Mouse (Mus musculus): ENCODE data around the gene Six6. TPM values are rescaled to one million over a fixed set of nuclear protein-coding genes. Genes with fewer than 3 reads are reported as not detected.
A peak's percentile ranks its signal among the peaks of the same experiment; 100 is the strongest.

Gene Six6
- 0.85 and 2.1 TPM in 2 replicates for polyA plus RNA-seq (2015; fragmentation: Nextera tagmentation; extraction: Ambion mirVana)

DNA sequence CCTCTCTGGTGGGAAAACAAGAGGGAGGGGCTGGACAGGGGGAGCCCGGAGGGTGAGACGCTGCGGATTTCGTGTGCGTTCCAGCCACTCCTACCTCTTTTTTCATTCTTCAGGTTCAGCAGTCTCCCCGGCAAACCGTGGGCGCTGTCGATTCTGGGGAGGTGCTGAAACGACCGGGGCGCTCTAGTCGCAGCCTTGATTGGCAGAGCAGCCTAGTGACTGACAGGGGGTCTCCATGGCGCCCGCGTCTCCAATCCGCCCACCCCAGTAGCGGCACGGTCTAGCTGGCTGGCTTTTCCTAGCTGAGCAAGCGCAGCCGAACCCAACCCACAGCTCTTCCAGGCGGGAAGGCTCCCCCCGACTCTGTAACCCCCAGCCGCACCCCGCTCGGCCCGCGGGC is at the start of gene Six6:
Gene Six6, plus strand, starts transcription at position 277 of the 400 bp plus-strand sequence.
- Histone ChIP-seq H3K36me3 (ENCODE audit: control insufficient read depth, insufficient read depth, low read length) (no peaks in the 10 kb centered on the region), H3K4me3 (ENCODE audit: low read depth, low read length) (peak within 1 kb of the TSS; percentile 8; the same call in 1 of the 2 replicates), H3K27ac (ENCODE audit: low read length) (no peak within 1 kb of the TSS), H3K9me3 (replicated peaks; ENCODE audit: control insufficient read depth, low read length, poor library complexity, severe bottlenecking) (no peaks in the 10 kb centered on the region), H3K4me2 (ENCODE audit: low read length) (no peak within 1 kb of the TSS; the same call in 1 of the 2 replicates), H3K9ac (ENCODE audit: low read depth, low read length) (no peak within 1 kb of the TSS), H3K4me1 (ENCODE audit: control insufficient read depth, insufficient read depth, low read length) (peaks cover 5% of the 10 kb centered on the region), H3K27me3 (ENCODE audit: control insufficient read depth, insufficient read depth, low read depth, low read length) (peaks cover 64% of the 10 kb centered on the region)
- no peak for ATAC-seq
- under 1% methylated on average over 28 of the region's 28 CpGs for WGBS

DNA sequence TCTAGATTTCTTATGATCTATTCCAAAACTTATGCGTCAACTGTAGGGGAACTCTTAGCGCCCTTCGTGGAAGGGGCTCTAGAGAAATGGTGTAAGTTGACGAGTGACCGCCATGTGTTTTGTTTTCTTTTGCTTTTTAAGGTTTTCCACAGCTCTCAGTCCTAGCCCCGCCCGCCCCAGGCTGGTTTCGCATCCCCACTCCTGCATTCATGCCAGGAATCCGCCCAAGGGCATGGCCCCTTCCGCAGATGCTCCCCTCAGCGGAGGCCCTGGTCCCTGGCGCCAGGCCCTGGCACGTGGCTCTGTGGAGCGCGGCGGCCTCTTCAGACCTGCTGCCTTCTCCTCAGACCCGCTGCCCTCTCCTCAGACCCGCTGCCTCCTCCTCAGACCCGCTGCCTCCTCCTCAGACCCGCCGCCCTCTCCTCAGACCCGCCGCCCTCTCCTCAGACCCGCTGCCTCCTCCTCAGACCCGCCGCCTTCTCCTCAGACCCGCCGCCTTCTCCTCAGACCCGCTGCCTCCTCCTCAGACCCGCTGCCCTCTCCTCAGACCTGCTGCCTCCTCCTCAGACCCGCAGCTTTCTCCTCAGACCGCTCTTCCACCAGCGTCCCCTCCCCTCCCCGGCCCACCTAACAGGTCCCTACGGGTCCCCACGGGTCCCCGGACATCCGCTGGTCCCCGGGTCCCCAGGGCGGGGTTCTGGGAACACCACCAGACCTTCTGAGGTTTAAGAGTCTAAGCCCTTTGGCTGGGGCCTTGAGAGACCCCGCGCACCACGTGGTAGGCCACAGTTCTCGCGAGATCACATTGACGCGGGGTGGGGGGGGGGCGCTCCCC is 22.3 kb upstream of the Six6 start:
- peak overlapping the region; percentile 28 for H3K9ac ChIP-seq (ENCODE audit: low read depth, low read length)
- no peak for ATAC-seq
- H3K4me2 ChIP-seq (ENCODE audit: low read length): peak overlapping the region; percentile 47
- peaks cover 2% of the 10 kb centered on the region; the same call in 1 of the 2 replicates for H3K4me1 ChIP-seq (ENCODE audit: control insufficient read depth, insufficient read depth, low read length)
- no peak overlapping the region for H3K27ac ChIP-seq (ENCODE audit: low read length)
- H3K36me3 ChIP-seq (ENCODE audit: control insufficient read depth, insufficient read depth, low read length): no peaks in the 10 kb centered on the region
- H3K27me3 ChIP-seq (ENCODE audit: control insufficient read depth, insufficient read depth, low read depth, low read length): peaks cover 7% of the 10 kb centered on the region
- peaks cover 5% of the 10 kb centered on the region; the same call in 1 of the 2 replicates for H3K9me3 ChIP-seq (replicated peaks; ENCODE audit: control insufficient read depth, low read length, poor library complexity, severe bottlenecking)
- H3K4me3 ChIP-seq (ENCODE audit: low read depth, low read length): peak overlapping the region; percentile 29
- 15% methylated on average over 46 of the region's 48 CpGs for whole genome bisulfite sequencing

DNA sequence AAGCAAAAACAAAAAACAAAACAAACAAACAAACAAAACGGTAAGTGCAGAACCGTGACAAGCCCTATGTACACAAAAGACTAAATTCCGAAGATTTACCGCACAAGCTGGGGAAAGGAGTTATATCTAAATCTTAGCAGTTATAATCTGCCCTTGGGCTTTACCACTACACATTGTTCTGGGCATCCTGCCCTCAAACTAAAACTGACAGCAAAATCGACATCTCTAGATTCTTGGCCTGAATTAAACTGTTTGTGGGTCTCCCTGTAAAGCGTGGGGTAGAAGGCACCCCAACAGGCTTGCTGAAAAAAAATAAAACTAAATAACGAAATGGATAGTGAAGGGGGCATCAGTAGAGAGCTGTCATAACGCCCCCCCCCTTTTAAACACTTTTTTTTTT is 2.9 kb upstream of the Six6 start:
- Histone ChIP-seq H3K4me1 (ENCODE audit: control insufficient read depth, insufficient read depth, low read length) (peaks cover 5% of the 10 kb centered on the region), H3K27me3 (ENCODE audit: control insufficient read depth, insufficient read depth, low read depth, low read length) (peaks cover 51% of the 10 kb centered on the region), H3K9me3 (replicated peaks; ENCODE audit: control insufficient read depth, low read length, poor library complexity, severe bottlenecking) (no peaks in the 10 kb centered on the region), H3K4me2 (ENCODE audit: low read length) (no peak overlapping the region), H3K9ac (ENCODE audit: low read depth, low read length) (no peak overlapping the region), H3K4me3 (ENCODE audit: low read depth, low read length) (no peak overlapping the region), H3K36me3 (ENCODE audit: control insufficient read depth, insufficient read depth, low read length) (no peaks in the 10 kb centered on the region), H3K27ac (ENCODE audit: low read length) (no peak overlapping the region)
- WGBS: 16% methylated on average over 8 of the region's 8 CpGs
- no peak for ATAC-seq

DNA sequence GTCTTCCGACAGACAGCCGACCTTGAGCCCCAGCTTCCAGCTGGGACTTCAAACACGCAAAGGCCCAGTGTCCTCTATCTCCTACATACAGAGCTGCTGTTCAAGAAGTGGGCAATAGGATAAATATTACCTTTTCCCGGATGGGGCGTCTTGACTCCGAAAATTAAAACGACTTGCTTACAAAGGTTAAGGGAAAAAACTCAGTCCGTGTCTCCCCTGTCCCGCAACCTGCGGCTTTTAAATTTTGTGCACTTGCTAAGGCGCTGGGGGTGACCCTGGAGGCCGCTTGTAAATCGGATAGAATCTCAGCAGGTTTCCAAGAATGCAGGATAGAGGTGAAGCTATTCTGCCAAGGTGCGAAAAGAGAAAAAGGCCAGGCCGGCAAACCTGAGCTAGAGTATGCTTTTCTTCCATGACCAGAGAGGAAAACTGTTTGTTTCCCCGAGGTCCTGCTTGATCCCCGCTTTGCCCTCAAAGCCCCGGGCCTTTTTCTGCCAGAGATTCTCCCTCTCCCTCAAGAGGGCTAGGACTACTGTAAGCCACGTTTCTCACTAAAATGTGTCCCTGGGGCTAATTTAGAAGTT is 2.1 kb upstream of the Six6 start:
- Histone ChIP-seq H3K9me3 (replicated peaks; ENCODE audit: control insufficient read depth, low read length, poor library complexity, severe bottlenecking) (no peaks in the 10 kb centered on the region), H3K9ac (ENCODE audit: low read depth, low read length) (no peak overlapping the region), H3K4me2 (ENCODE audit: low read length) (no peak overlapping the region), H3K27ac (ENCODE audit: low read length) (no peak overlapping the region), H3K27me3 (ENCODE audit: control insufficient read depth, insufficient read depth, low read depth, low read length) (peaks cover 56% of the 10 kb centered on the region), H3K4me1 (ENCODE audit: control insufficient read depth, insufficient read depth, low read length) (peaks cover 5% of the 10 kb centered on the region), H3K4me3 (ENCODE audit: low read depth, low read length) (no peak overlapping the region), H3K36me3 (ENCODE audit: control insufficient read depth, insufficient read depth, low read length) (no peaks in the 10 kb centered on the region)
- no peak for ATAC-seq
- 3% methylated on average over 19 of the region's 19 CpGs for WGBS

DNA sequence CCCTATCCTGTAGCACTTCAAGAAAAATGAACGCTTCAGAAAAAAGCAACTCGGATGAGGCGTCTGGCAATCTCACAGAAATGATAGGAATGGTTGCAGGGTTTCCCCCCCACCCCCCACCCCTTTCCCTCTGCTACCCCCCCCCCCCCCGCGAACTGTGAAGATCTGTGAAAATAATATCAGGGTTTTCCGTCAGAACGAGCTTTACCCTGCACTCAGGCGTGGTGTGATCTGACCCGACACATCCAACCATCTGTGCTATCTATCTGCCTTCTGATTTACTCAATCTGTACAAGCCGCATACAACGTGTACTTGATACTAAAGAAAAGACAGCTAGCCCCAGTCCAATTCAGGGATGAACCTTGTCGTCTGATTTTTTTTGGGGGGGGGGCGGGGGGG is 1.5 kb upstream of the Six6 start:
- Histone ChIP-seq H3K4me3 (ENCODE audit: low read depth, low read length) (no peak overlapping the region), H3K27ac (ENCODE audit: low read length) (no peak overlapping the region), H3K9me3 (replicated peaks; ENCODE audit: control insufficient read depth, low read length, poor library complexity, severe bottlenecking) (no peaks in the 10 kb centered on the region), H3K27me3 (ENCODE audit: control insufficient read depth, insufficient read depth, low read depth, low read length) (peaks cover 60% of the 10 kb centered on the region), H3K36me3 (ENCODE audit: control insufficient read depth, insufficient read depth, low read length) (no peaks in the 10 kb centered on the region), H3K9ac (ENCODE audit: low read depth, low read length) (no peak overlapping the region), H3K4me2 (ENCODE audit: low read length) (no peak overlapping the region), H3K4me1 (ENCODE audit: control insufficient read depth, insufficient read depth, low read length) (peaks cover 5% of the 10 kb centered on the region)
- WGBS: 2% methylated on average over 11 of the region's 13 CpGs
- no peak for ATAC-seq

DNA sequence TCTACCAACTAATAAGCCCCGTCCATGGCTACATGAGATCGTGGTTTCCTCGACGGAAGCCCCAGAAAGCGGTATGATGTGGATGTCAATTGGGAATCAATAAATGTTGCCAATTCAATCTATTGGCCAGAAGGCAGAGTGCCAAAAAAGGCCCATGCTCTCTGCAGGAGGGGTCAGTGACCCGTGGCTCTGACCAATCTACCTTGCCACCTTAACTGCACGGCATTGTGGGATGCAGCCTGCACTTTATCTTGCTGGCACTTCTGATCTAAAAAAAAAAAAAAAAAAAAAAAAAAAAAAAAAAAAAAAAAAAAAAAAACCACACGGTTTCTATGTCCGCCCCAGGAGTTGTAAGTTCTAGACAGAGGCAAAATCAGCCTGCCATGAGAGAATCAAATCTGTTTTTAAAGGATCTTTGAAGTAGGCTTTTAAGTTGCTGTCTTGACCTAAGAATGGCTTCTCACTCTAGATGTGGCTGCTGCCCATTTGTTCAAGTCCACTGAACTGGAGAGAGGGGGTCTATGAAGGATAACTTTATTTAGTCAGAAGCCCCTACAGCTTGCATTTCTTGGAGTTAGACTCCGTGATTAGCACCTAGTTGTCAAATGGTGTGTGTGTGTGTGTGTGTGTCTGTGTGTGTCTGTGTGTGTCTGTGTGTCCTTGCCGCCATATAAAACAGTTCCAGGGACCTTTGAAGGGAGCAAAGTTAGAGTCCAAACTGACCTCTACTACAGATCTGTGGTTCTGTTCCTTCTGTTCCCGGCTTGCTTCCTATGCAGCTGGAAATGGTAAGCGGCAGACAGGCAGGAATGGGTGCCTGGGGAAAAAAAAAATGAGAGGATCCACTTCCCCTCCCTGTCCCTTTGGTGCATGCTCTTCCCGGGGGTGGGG is 847 bp upstream of the Six6 start:
- Histone ChIP-seq H3K4me1 (ENCODE audit: control insufficient read depth, insufficient read depth, low read length) (peaks cover 5% of the 10 kb centered on the region), H3K4me2 (ENCODE audit: low read length) (no peak overlapping the region), H3K9me3 (replicated peaks; ENCODE audit: control insufficient read depth, low read length, poor library complexity, severe bottlenecking) (no peaks in the 10 kb centered on the region), H3K4me3 (ENCODE audit: low read depth, low read length) (no peak overlapping the region), H3K9ac (ENCODE audit: low read depth, low read length) (no peak overlapping the region), H3K27ac (ENCODE audit: low read length) (no peak overlapping the region), H3K27me3 (ENCODE audit: control insufficient read depth, insufficient read depth, low read depth, low read length) (peaks cover 67% of the 10 kb centered on the region), H3K36me3 (ENCODE audit: control insufficient read depth, insufficient read depth, low read length) (no peaks in the 10 kb centered on the region)
- 2% methylated on average over 14 of the region's 14 CpGs for WGBS
- ATAC-seq: no peak

DNA sequence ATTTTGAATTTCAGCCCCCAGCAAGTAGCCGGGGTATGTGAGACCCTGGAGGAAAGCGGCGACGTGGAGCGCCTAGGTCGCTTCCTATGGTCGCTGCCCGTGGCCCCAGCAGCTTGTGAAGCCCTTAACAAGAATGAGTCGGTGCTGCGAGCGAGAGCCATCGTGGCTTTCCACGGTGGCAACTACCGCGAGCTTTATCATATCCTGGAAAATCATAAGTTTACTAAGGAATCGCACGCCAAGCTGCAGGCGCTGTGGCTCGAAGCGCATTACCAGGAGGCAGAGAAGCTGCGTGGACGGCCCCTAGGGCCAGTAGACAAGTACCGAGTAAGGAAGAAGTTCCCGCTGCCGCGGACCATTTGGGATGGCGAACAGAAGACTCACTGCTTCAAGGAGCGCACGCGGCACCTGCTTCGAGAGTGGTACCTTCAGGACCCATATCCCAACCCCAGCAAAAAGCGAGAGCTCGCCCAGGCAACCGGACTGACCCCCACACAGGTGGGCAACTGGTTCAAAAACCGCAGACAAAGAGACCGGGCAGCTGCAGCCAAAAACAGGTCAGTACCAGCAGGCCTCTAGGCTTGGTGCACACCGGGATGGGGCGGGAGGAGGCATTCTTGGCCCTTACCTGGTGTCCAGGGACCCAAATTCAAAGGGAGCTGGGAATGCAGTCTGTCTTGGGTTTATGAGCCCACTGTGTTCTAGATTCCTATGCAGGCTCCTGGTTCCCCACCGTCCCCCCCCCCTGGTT is 554 bp downstream of the Six6 start, which contains the start of gene 4930447C04Rik:
Gene 4930447C04Rik, minus strand, starts transcription at position 704 of the 751 bp plus-strand sequence.
- Histone ChIP-seq H3K4me3 (ENCODE audit: low read depth, low read length) (peak within 1 kb of the TSS; percentile 8; the same call in 1 of the 2 replicates), H3K9ac (ENCODE audit: low read depth, low read length) (no peak within 1 kb of the TSS), H3K27me3 (ENCODE audit: control insufficient read depth, insufficient read depth, low read depth, low read length) (peaks cover 58% of the 10 kb centered on the region), H3K27ac (ENCODE audit: low read length) (no peak within 1 kb of the TSS), H3K36me3 (ENCODE audit: control insufficient read depth, insufficient read depth, low read length) (no peaks in the 10 kb centered on the region), H3K4me2 (ENCODE audit: low read length) (no peak within 1 kb of the TSS; the same call in 1 of the 2 replicates), H3K4me1 (ENCODE audit: control insufficient read depth, insufficient read depth, low read length) (peaks cover 7% of the 10 kb centered on the region), H3K9me3 (replicated peaks; ENCODE audit: control insufficient read depth, low read length, poor library complexity, severe bottlenecking) (no peaks in the 10 kb centered on the region)
- no peak for ATAC-seq
- WGBS: under 1% methylated on average over 39 of the region's 39 CpGs

DNA sequence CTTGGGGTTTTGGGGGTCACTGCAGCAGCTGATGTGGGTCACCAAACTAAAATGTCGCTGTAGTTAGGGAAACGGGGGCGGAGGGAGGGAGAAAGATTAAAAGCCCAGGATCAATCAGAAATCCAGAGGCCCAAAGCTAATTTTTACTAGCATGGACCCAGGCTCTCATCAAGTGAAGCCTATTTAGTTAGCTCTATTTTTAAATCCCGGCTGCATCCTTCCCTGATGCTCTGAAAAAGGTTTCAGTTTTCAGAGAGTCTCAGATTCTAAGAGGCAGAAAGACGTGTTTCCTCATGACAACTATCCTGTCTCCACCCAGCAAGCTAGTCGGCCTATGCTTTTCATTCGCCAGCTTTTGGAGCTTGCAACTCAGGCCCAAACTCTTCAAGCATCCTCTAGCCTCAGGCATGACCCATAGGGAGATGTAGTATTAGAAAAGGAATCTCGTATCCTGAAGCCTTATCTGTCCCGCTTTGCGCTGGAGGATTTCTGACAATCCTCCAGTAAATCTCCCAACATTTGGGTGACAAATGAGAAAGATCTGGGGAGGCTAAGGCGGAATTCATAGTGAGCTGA is 1.2 kb downstream of the Six6 start:
- Histone ChIP-seq H3K27me3 (ENCODE audit: control insufficient read depth, insufficient read depth, low read depth, low read length) (peaks cover 53% of the 10 kb centered on the region), H3K4me3 (ENCODE audit: low read depth, low read length) (no peak overlapping the region), H3K4me1 (ENCODE audit: control insufficient read depth, insufficient read depth, low read length) (peaks cover 12% of the 10 kb centered on the region), H3K36me3 (ENCODE audit: control insufficient read depth, insufficient read depth, low read length) (no peaks in the 10 kb centered on the region), H3K9me3 (replicated peaks; ENCODE audit: control insufficient read depth, low read length, poor library complexity, severe bottlenecking) (no peaks in the 10 kb centered on the region), H3K4me2 (ENCODE audit: low read length) (no peak overlapping the region), H3K27ac (ENCODE audit: low read length) (no peak overlapping the region), H3K9ac (ENCODE audit: low read depth, low read length) (no peak overlapping the region)
- ATAC-seq: no peak
- WGBS: 4% methylated on average over 11 of the region's 11 CpGs

All from midbrain, embryonic 16.5 days (tissue).